Mouse (Mus musculus) ES-E14 (cell line): ENCODE results near the gene Creld2.

Experiments used
- MAFK ChIP-seq: IDR thresholded peaks from 2 replicates; pipeline ENCODE4 v1.6.1; 2014; ENCODE audit warnings: mild to moderate bottlenecking, low read depth, low read length, inconsistent platforms; ENCODE audit not compliant: insufficient read depth
- ZNF384 ChIP-seq: IDR thresholded peaks from 2 replicates; pipeline ENCODE4 v1.6.1; 2012; ENCODE audit warnings: low read depth, low read length, inconsistent platforms

DNA sequence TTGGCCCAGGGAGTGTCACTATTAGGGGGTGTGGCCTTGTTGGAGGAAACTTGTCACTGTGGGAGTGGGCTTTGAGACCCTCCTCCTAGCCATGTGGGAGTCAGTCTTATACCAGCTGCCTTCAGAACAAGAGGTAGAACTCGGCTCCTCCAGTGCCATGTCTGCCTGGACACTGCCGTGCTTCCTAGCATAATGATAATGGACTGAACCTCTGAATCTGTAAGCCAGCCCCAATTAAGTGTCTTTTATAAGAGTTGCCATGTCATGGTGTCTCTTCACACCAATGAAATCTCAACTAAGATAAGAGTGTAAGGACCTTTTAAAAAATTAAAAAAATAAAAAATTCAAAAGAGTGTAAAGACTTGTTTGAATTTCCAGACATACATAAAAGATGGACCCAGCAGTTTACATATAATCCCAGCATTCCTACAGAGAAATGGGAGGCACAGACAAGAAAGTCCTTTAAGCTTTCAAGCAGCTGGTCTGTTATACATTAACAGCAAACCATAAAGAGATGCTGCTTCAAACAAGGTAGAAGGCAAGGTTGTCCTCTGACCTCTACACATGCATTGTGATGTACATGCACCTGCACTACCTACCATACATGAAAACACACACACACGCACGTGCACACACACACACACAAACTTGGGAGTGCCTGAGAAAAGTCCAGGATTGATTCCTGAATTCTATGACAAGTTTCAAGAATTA, 27.2 kb upstream of the Creld2 start:
- TF ChIP-seq ZNF384 (no peak), MAFK (no peak)
